Mouse (Mus musculus) C3H10T1/2 (cell line): ENCODE results near the gene Apba3. TPM values are rescaled to one million over a fixed set of nuclear protein-coding genes. Genes with fewer than 3 reads are reported as not detected.

ENCODE experiments used
- polyA plus RNA-seq, 2 experiments: library from polyadenylated mRNA; unstranded; fragments of >200 nt; fragmentation: generic; extraction: Trizol; gene quantifications; one replicate each; pipeline ENCODE4 v1.2.1; 2012; ENCODE audit warnings: missing spikeins in 2 of 2

Gene Apba3
- polyA plus RNA-seq, result 100 to 1,000 TPM; 128 to 134 TPM

DNA sequence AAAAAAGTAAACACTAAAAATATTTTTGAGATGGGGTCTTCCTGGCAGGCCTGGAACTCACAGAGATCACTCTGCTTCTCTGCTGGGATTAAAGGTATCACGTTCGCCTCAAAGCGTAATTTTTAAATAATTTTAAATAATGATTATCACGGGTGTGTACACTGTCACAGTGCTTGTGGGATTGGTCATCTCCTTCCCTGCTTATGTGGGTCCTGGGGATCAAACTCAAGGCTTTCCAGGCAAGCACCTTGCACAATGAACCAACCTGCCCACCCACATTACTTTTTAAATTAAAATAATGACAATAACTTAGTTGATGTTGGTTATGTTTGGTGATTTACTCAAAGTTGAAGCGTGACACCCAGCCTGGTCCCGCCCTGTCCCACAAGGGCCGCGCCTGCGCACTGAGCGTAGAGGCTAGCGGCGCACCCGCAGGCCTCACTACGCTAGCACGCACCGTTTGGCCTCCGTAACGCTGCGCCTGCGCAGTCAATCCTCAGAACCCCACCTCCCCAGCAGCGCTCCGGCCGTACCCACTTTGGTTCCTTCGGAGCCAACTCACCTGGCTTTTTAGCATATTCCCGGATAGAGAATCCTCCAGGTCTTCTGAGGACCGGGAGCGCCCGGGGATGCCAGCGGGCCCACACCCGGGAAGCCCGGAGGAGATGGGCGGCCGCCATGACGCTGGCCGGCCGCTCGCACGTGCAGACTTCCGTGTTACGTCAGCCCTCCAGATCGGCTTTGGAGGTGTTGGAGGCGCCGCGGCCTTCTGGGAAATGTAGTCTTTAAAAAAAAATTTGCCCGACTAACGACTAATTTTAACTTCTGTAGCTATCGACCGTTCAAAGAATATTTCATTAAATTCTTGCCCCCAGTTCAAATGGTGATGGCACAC lies at the start of gene Apba3, which contains the start of gene Mrpl54:
TSS of gene Apba3 (plus strand) at position 750 of the 895 bp plus-strand sequence.
TSS of gene Mrpl54 (minus strand) at position 724 of the 895 bp plus-strand sequence.

DNA sequence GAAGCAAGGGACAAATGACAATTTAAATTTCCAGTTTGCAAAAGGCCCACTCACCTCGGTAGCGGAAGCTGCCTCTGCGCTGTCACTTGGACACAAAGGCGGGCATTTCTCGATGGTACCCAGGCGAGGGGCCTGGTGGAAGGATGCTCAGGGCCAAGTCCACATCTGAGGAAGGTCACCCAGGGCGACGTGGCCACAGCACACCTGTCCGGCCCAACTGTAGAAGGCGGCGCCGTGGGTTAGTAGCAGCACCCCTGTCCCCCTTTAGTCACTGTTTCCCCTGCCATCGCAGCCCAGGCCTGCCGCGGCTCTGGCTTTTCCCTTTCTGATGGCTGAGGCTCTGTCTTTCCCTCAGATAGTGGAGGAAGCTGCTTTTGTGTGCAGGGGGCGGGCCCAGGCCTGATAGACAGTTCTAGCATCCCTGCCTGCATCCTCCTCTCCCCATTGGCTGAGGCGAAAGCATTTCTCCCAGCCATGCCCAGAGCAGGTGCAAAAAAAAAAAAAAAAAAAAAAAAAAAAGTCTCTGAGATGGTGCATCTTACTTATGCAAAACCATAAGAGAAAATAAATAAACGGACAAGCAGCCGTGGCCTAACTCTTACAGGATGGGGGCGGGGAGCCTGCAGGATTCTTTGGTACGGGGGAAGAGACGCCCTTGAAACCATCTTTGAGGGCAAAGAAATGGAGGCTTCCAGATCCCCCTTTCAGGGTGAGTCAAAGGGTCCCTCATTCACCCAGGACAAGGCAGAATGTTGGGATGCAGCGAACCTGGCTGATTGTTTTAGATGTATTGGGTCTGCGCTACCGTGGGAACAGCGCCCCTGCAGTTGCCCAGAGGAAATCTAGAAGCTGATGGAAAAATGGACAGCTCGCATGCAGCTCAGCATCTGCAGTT lies 36.1 kb upstream of the Apba3 start, which contains the start of gene Atcay:
TSS of gene Atcay (minus strand) at position 396 of the 895 bp plus-strand sequence.

DNA sequence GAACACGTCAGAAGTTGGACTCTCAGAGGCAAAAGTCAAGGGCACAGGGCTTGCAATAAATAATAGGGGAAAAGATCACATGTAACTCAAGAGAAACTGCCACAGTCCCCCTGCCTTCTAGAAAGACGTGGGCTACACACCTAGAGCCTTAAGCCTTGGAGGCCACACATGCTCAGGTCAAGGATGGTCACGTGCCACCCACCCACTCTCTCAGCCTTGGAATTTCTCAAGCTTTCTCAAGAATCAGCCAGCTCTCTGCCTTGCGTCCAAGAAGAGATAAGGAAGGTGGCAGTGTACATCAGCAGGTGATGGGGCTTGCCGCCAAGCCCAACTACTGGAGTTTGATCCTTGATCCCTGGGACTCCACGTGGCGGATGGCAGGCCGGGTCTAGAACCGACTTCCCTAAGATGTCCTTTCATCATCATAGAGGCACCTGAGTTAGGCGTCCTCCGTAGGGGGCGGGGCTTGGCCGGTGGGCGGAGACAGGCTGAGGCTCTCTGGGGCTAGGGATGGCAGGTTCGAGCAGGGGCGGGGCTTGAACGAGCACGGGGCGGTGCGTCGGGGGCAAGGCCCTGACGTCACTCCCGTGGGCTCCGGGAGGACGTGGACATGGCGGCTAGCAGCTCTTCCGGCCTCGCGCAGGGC lies 34.1 kb upstream of the Apba3 start, which contains the start of gene Zfr2:
TSS of gene Zfr2 (plus strand) at position 576 of the 646 bp plus-strand sequence.

DNA sequence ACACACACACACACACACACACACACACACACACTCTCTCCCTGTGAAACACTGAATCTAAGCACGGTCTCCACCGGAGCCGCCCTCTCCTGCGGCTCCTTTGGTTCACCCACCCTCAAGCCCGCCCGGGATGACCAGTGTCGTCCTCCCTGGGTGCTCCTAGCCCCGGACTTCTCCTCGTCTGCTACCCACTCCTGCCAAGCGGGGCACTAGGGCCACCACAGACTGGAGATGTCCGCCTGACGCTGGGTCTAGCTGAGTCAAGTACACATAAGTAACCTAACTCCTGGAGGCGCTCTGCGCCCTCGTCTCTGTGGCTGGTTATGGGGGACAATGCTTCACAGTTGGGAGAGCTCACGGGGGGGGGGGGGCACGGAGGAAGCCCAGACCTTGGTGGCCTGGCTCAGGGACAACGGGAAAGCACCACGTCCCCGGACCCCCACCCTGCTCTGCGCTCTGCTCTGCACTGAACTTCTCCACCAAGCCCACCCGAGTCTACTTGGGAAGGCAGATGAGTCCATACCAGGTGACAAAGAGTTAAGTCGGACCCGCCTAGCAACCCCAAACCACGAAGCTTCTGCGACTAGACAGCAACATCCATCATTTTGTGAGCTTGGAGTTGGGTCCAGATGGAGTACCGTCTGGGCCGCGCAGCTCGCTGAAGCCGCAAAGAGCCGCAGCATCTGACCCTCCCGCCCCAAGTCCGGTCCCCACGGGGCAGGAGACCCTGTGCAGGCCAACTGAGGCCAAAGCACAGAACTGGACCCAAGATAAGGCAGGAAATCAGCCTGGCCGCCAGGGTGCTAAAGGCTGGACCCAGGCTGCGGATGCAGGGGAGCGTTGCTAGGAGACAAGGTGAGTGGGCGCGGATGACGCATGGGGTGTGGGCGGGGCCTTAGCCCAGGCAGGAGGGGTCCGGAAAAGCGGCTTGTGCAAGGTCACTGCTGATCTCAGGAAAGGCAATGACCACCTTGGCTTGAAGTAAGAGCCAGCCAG lies 14.0 kb upstream of the Apba3 start, which contains the start of gene Matk:
TSS of gene Matk (plus strand) at position 512 of the 996 bp plus-strand sequence.

DNA sequence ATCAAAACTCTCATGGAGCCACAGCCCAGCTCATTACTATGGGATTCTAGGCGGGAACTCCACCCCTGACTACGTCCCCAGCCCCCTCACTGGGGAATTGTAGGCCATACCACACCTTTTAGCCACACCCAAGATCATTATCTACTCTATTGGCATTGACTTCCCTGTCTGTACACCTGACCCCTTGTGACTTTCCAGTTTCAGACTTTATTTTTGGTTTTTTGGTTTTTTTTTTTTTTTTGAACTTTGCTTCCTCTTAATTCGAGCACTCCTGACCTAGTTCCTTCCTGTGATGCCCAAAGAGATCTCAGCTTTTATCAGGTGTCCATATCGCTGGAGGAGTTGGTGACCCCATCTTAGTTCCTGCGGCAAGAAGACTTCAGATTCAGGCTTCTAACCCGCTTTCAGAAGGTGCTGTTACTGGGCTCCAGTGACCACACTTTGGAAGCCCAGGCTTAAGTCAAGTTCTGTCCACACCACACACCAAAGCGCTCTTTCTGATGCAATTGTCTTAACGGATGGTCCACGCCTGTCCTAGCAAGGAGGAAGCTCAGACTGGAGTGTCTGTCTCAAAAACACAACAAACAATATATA lies 24.8 kb downstream of the Apba3 start, which contains the start of gene Tjp3:
TSS of gene Tjp3 (minus strand) at position 71 of the 594 bp plus-strand sequence.

DNA sequence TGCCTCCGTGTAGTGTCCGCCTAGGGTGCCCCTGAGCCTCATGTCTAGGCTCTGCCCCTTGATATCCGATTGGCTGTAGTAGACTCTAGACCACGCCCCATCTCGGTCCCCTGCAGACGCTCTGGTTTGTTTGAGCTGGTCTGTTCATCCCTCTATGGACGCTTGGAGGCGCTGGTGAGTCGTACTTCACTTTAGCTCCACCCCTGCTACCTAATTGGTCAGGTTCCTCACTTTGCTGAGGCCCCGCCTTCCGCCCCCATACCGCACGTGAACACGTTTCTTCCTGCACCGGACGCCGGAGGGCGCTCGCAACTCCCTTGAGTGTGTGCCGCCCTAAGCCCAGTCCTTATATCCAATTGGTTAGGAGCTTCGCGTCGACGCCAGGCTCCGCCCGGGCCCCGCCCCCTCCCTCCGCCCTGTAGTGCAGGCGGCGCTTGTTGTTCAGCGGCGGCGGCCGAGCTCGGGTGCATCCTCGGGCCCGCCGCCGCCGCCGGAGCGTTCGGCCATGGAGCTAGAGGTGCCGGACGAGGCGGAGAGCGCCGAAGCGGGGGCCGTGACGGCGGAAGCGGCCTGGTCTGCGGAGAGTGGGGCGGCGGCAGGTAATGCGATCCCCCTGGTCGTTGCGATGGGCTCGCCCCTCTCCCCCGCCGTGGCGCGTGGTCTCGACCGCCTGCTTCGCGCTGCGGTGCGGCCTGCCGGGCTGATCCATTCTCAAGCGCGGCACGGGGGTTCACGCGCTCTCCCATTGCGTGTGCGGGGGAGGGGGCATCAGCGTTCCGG lies 26.0 kb downstream of the Apba3 start, which contains the start of gene Pip5k1c:
TSS of gene Pip5k1c (plus strand) at position 410 of the 780 bp plus-strand sequence.

DNA sequence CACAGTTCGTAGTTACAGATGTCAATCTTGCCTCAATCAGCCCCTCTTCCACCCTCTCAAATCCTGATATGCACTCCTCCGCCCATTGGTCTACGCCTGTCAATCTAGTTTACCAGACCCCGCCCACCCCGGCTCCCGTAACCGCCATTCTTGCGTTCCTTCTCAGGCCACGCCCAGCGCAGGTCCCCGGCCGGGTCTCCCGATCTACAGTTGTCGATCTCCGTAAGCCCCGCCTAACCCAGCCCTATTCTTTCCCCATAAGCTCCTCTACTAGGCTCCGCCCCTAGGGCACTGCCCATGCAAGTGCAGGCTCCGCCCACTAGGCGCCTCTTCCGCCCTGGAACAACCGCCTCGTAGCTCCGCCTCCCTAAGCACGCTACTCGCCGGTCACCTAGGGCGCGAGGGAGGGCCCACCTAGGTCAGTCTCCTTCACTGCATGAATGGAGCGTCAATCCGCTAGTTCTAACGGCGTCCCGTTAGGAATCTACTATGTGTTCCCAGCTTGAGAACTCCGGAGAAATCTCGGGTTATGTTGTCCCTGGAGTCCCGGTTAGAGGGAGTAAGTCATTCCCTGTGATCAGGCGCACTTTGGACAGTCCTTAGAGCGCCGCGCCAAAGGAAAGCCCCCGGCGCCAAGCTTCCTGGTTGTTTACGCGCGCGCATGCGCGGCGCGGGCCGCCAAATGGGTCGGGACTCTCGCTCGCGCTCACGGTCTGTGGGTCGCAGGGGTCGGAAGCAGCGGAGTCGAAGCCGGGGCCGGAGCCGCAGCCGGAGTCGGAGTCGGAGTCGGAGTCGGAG lies 54.0 kb downstream of the Apba3 start, which contains the start of gene Cactin:
TSS of gene Cactin (plus strand) at position 554 of the 798 bp plus-strand sequence.

Other genes with a start within 250 kb of the Apba3 start
- under 1 TPM; 0.06 to 0.14 TPM for gene Diras1, start 241.3 kb upstream of the Apba3 start, polyA plus RNA-seq
- gene Slc39a3, start 229.5 kb upstream of the Apba3 start, polyA plus RNA-seq, result 10 to 100 TPM; 12.6 to 36.2 TPM
- gene Sgta, start 206.8 kb upstream of the Apba3 start, polyA plus RNA-seq, result 100 to 1,000 TPM; 167 to 227 TPM
- 100 to 1,000 TPM in 1 of 2 experiments, 10 to 100 TPM in 1; 46.9 to 101 TPM for gene Thop1, start 196.9 kb upstream of the Apba3 start, polyA plus RNA-seq
- gene Creb3l3, start 168.1 kb upstream of the Apba3 start, polyA plus RNA-seq, result under 1 TPM; 0.02 to 0.45 TPM
- 100 to 1,000 TPM; 207 to 359 TPM for gene Map2k2, start 161.0 kb upstream of the Apba3 start, polyA plus RNA-seq
- 10 to 100 TPM in 1 of 2 experiments, 1 to 10 TPM in 1; 6.5 to 24.7 TPM for gene Zbtb7a, start 131.7 kb upstream of the Apba3 start, polyA plus RNA-seq
- gene Pias4, start 99.0 kb upstream of the Apba3 start, polyA plus RNA-seq, result 10 to 100 TPM; 36.0 to 48.5 TPM
- gene Eef2, start 90.3 kb upstream of the Apba3 start, polyA plus RNA-seq, result 1,000 to 10,000 TPM; 3,430 to 4,023 TPM
- 100 to 1,000 TPM in 1 of 2 experiments, 10 to 100 TPM in 1; 98.3 to 105 TPM for gene Dapk3, start 84.0 kb upstream of the Apba3 start, polyA plus RNA-seq
- gene 4930442H23Rik, start 83.1 kb upstream of the Apba3 start, polyA plus RNA-seq, result under 1 TPM; 0.11 to 0.15 TPM
- gene Nmrk2, start 64.9 kb upstream of the Apba3 start, polyA plus RNA-seq, result under 1 TPM in 1 of 2 experiments, not detected in 1; 0.02 TPM
- gene Atcay, start 36.1 kb upstream of the Apba3 start, polyA plus RNA-seq, result under 1 TPM in 1 of 2 experiments, not detected in 1; 0.01 TPM
- gene Zfr2, start 33.8 kb upstream of the Apba3 start, polyA plus RNA-seq, result 10 to 100 TPM in 1 of 2 experiments, under 1 TPM in 1; 0.32 to 18.3 TPM
- gene Matk, start 14.0 kb upstream of the Apba3 start, polyA plus RNA-seq, result 1 to 10 TPM in 1 of 2 experiments, under 1 TPM in 1; 0.69 to 1.9 TPM
- 100 to 1,000 TPM; 242 to 665 TPM for gene Mrpl54, start within 50 bp of the Apba3 start, polyA plus RNA-seq
- gene Tjp3, start 24.6 kb downstream of the Apba3 start, polyA plus RNA-seq, result under 1 TPM in 1 of 2 experiments, not detected in 1; 0.02 TPM
- gene Pip5k1c, start 26.0 kb downstream of the Apba3 start, polyA plus RNA-seq, result 10 to 100 TPM; 23.9 to 61.5 TPM
- gene Cactin, start 54.1 kb downstream of the Apba3 start, polyA plus RNA-seq, result 10 to 100 TPM; 27.2 to 37.4 TPM
- 1 to 10 TPM in 1 of 2 experiments, under 1 TPM in 1; 0.02 to 2.0 TPM for gene Tbxa2r, start 61.8 kb downstream of the Apba3 start, polyA plus RNA-seq
- gene Gipc3, start 76.3 kb downstream of the Apba3 start, polyA plus RNA-seq, result 1 to 10 TPM in 1 of 2 experiments, under 1 TPM in 1; 0.42 to 1.2 TPM
- 100 to 1,000 TPM; 102 to 104 TPM for gene Hmg20b, start 83.5 kb downstream of the Apba3 start, polyA plus RNA-seq
- gene Mfsd12, start 90.5 kb downstream of the Apba3 start, polyA plus RNA-seq, result 10 to 100 TPM in 1 of 2 experiments, 1 to 10 TPM in 1; 4.0 to 13.8 TPM
- gene 4930404N11Rik, start 98.9 kb downstream of the Apba3 start, polyA plus RNA-seq, result 1 to 10 TPM in 1 of 2 experiments, under 1 TPM in 1; 0.27 to 2.1 TPM
- 10 to 100 TPM; 57.6 to 80.9 TPM for gene Fzr1, start 111.6 kb downstream of the Apba3 start, polyA plus RNA-seq
- 100 to 1,000 TPM in 1 of 2 experiments, 10 to 100 TPM in 1; 82.6 to 184 TPM for gene Dohh, start 117.5 kb downstream of the Apba3 start, polyA plus RNA-seq
- 1 to 10 TPM in 1 of 2 experiments, under 1 TPM in 1; 0.55 to 3.2 TPM for gene Gm48551, start 117.5 kb downstream of the Apba3 start, polyA plus RNA-seq
- 1 to 10 TPM in 1 of 2 experiments, not detected in 1; 1.8 TPM for gene Gm48552, start 122.0 kb downstream of the Apba3 start, polyA plus RNA-seq
- 1 to 10 TPM in 1 of 2 experiments, under 1 TPM in 1; 0.94 to 1.3 TPM for gene Smim24, start 126.1 kb downstream of the Apba3 start, polyA plus RNA-seq
- 100 to 1,000 TPM; 130 to 180 TPM for gene Nfic, start 188.7 kb downstream of the Apba3 start, polyA plus RNA-seq
- gene Celf5, start 215.7 kb downstream of the Apba3 start, polyA plus RNA-seq, result 1 to 10 TPM; 1.9 to 5.7 TPM
- gene Ncln, start 229.4 kb downstream of the Apba3 start, polyA plus RNA-seq, result 100 to 1,000 TPM; 108 to 149 TPM
- under 1 TPM in 1 of 2 experiments, not detected in 1; 0.02 TPM for gene S1pr4, start 233.2 kb downstream of the Apba3 start, polyA plus RNA-seq